Mouse (Mus musculus) forebrain, postnatal 0 days (tissue): ENCODE data around the gene Krt16. TPM values are rescaled to one million over a fixed set of nuclear protein-coding genes. Genes with fewer than 3 reads are reported as not detected.

Source experiments
- ATAC-seq: fragments of 200-750 bp; cut with Nextera tagmentation; 2 replicates; pipeline ENCODE4 v1.8.0; 2017; ENCODE audit warnings: mild to moderate bottlenecking, moderate library complexity
- DNase-seq: peaks from one replicate; pipeline ENCODE4 v3.0.0-alpha.2; 2015
- H3K27ac ChIP-seq: fragments of 300-500 bp; sonication (generic); 2 replicates; pipeline ENCODE4 v1.5.1; 2014; ENCODE audit warnings: low read depth, mild to moderate bottlenecking, antibody characterized with exemption, low read length, moderate library complexity, mixed read lengths
- H3K27me3 ChIP-seq: fragments of 300-500 bp; sonication (generic); 2 replicates; pipeline ENCODE4 v1.6.1; 2014; ENCODE audit warnings: mild to moderate bottlenecking, low read length, mixed read lengths; ENCODE audit not compliant: insufficient read depth
- H3K36me3 ChIP-seq: fragments of 300-500 bp; sonication (generic); 2 replicates; pipeline ENCODE4 v1.6.1; 2014; ENCODE audit warnings: mild to moderate bottlenecking, moderate library complexity; ENCODE audit not compliant: insufficient read depth
- H3K4me1 ChIP-seq: fragments of 300-500 bp; sonication (generic); 2 replicates; pipeline ENCODE4 v1.6.1; 2014; ENCODE audit warnings: antibody characterized with exemption; ENCODE audit not compliant: insufficient read depth
- H3K4me2 ChIP-seq: fragments of 300-500 bp; sonication (generic); 2 replicates; pipeline ENCODE4 v1.6.1; 2014; ENCODE audit warnings: low read depth, mild to moderate bottlenecking, moderate library complexity
- H3K4me3 ChIP-seq: fragments of 300-500 bp; sonication (generic); 2 replicates; pipeline ENCODE4 v1.5.1; 2014; ENCODE audit warnings: low read depth, low read length, mixed read lengths
- H3K9ac ChIP-seq: fragments of 300-500 bp; sonication (generic); 2 replicates; pipeline ENCODE4 v1.6.1; 2014; ENCODE audit warnings: mild to moderate bottlenecking
- H3K9me3 ChIP-seq: fragments of 300-500 bp; sonication (generic); 2 replicates; pipeline ENCODE4 v1.6.1; 2016; ENCODE audit warnings: low read length
- CTCF ChIP-seq: sonication (generic); IDR thresholded peaks from 2 replicates; pipeline ENCODE4 v1.5.1; 2016; ENCODE audit warnings: antibody characterized with exemption, control low read depth, low read depth
- WGBS: fragments of 180-500 bp; shearing (Covaris S2); extraction: QIAGEN DNeasy Blood & Tissue Kit; methylation state at CpG from one replicate; pipeline ENCODE4 v1.1.7; 2014; 5-methylcytosine and 5-hydroxymethylcytosine counted together
- polyA plus RNA-seq: library from polyadenylated mRNA; unstranded; fragments of >200 nt; fragmentation: Nextera tagmentation; extraction: Ambion mirVana; gene quantifications from 2 replicates; pipeline ENCODE4 v1.2.1, GENCODE M21; 2015
- total RNA-seq: library from RNA; depleted of rRNA; stranded (reverse); fragments of >200 nt; gene quantifications from 2 replicates; pipeline ENCODE4 v1.2.3, GENCODE M21; 2014

Gene Krt16
- total and polyA plus RNA-seq, 2 experiments from 2014 or later, result not detected

DNA sequence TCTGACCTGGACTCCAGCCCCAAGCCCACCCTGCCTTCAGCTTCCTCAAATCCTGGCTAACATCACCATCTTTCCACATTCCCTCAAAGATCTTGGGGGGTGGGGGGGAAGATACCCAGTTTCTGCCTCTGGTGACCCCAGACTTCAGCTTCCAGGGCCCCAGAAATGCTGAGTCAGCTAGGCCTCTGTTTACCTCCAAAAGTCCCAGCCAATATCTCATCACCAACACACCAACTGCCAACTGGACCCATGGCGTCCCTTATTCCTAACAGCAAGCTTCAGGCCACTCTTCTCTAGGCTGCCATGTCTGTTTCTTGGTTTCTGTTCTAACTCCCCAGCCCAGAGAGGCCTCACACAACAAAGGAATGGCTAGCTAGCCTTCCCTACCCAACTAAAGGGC lies 23.2 kb upstream of the Krt16 start:
- DNase-seq, result no peak
- TF ChIP-seq CTCF, result no peak
- H3K4me2 ChIP-seq, result no peak overlapping the region
- no peak overlapping the region for H3K27ac ChIP-seq
- no peak overlapping the region for H3K9ac ChIP-seq
- no peaks in the 10 kb centered on the region for H3K9me3 ChIP-seq
- H3K36me3 ChIP-seq, result no peaks in the 10 kb centered on the region
- no peak for ATAC-seq
- 91% methylated on average over 1 of the region's 1 CpGs for WGBS
- H3K27me3 ChIP-seq, result no peaks in the 10 kb centered on the region
- H3K4me3 ChIP-seq, result no peak overlapping the region
- H3K4me1 ChIP-seq, result no peaks in the 10 kb centered on the region

DNA sequence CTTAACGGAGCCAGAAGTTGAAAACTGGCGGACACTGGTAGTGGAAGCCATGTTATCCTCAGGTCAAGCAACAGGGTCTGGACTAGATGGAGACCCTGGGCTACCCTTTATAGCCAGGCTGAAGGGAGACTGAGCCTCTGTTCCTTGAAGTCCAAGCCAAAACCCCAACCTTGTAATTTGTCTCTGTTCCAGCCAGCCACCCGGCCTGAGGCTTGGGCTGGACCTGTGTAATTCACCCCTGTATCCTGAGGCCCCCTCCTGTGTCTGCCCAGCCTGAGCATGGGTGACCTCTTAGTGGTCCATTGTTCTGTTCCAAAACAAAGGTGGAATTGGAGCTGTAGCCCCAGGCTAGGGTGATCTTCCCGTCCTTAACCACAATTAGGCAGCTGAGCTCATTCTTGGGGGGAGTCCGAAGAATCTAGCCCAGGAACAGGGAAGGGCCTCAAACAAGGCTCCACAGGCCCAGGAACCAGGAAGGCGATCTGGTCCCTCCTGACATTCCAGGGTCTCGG lies 21.2 kb upstream of the Krt16 start, which contains the start of gene Krt42:
Gene Krt42 (minus strand): TSS at position 51 of the 512 bp plus-strand sequence.
- WGBS, result 84% methylated on average over 7 of the region's 7 CpGs
- no peaks in the 10 kb centered on the region for H3K9me3 ChIP-seq
- DNase-seq (no peak), ATAC-seq (no peak)
- H3K4me1 ChIP-seq, result no peaks in the 10 kb centered on the region
- H3K4me2 ChIP-seq, result no peak within 1 kb of the TSS
- H3K27ac ChIP-seq, result no peak within 1 kb of the TSS
- no peaks in the 10 kb centered on the region for H3K36me3 ChIP-seq
- TF ChIP-seq CTCF, result no peak
- no peak within 1 kb of the TSS for H3K9ac ChIP-seq
- H3K4me3 ChIP-seq, result no peak within 1 kb of the TSS
- H3K27me3 ChIP-seq, result no peaks in the 10 kb centered on the region

DNA sequence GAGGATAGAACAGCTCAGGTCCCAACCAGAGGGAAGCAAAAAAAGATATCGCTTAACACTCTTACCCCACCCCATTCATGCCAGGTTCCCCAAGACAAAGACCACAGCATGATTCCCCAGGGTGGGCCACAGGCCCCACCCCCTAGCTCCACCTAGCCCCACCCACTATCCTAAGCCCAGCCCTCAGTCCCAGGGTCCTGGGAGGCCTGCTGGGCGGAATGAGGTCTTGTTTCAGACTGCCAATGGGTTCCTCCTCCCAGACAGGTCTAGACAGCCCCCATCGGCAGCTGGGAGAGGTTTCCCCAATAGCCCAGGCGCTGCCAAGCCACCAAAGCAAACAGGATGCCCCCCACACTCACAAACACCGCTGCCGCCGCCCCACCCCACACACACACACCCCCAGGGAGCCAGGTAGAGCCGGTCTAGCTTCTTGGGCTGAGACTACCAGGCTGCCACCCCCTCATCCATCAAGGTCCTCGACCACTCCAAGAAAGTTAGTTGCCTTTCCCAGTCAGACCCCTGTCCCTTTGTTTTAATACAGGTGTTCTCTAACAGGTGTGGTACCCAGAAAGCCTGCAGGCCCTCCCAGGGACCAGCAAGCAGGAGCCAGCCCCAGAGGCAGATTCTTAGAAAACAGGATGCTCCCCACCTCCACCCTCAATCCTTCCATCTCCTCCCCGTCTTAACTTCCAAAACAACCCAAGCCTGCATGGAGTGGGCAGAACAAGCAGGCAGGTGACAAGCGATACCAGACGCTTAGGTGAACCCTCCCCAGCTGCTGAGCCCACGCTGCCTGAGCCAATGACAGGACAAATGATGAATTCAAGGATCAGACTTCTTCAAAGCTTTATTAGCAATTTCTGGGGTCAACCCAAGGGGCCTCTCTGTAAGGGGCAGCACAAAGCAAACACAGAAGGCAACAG lies 13.6 kb upstream of the Krt16 start:
- DNase-seq, result no peak
- Histone ChIP-seq H3K4me1 (no peaks in the 10 kb centered on the region), H3K4me3 (no peak overlapping the region), H3K4me2 (no peak overlapping the region), H3K9me3 (no peaks in the 10 kb centered on the region), H3K9ac (no peak overlapping the region), H3K36me3 (no peaks in the 10 kb centered on the region), H3K27me3 (no peaks in the 10 kb centered on the region), H3K27ac (no peak overlapping the region)
- TF ChIP-seq CTCF, result no peak
- 37% methylated on average over 13 of the region's 13 CpGs for WGBS
- no peak for ATAC-seq

DNA sequence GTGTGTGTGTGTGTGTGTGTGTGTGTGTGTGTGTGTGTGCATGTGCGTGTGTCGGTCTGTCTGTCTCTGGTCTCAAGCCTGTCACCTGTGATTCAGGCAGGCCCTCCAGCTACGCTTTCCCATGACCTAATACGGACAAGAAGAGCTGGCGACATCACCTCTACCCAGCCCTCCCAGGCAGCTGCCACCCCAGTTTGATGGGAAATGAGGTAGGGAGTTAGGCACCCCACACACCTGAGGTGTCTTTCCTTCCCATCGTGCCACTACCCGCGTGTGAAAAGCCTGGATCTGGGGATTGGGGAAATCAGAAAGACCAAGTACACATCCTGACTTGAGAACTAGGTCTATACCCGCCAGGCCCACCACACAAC lies 12.5 kb upstream of the Krt16 start:
- H3K27me3 ChIP-seq, result no peaks in the 10 kb centered on the region
- no peaks in the 10 kb centered on the region for H3K9me3 ChIP-seq
- H3K27ac ChIP-seq, result no peak overlapping the region
- H3K4me2 ChIP-seq, result no peak overlapping the region
- ATAC-seq, result no peak
- H3K4me3 ChIP-seq, result no peak overlapping the region
- no peak for DNase-seq
- 77% methylated on average over 9 of the region's 9 CpGs for WGBS
- H3K9ac ChIP-seq, result no peak overlapping the region
- no peaks in the 10 kb centered on the region for H3K36me3 ChIP-seq
- no peaks in the 10 kb centered on the region for H3K4me1 ChIP-seq
- no peak for TF ChIP-seq CTCF

DNA sequence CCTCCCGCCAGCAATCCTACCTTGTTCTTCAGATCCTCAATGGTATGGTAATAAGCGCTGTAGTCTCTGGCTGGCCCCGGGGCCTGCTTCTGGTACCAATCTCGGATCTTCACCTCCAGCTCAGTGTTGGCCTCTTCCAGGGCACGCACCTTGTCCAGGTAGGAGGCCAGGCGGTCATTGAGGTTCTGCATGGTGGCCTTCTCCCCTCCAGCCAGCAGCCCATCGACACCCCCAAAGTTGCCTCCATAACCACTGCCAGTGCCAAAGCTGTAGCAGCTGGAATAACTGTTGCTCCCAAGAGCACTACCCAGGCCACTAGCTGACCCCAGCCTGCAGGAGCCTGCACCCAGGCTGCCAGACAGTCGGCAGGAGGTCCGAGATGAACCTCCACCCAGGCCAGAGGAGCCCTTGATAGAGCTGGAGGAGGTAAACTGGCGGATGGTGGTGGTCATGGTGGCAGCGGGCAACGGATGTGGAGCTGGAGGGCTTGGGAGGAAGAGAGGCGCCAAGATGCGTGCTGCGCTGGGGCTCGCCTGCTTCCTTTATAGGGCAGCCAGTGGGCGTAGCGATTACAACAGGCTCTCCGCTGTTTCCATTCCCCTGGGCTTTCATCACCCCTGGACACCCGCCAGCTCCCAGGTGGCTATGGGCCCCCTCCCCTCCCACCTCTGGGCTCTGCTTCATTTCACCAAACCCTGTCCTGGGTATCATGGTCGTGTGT lies 12.0 kb upstream of the Krt16 start, which contains the start of gene Krt17:
Gene Krt17 (minus strand): TSS at position 516 of the 721 bp plus-strand sequence.
- H3K27ac ChIP-seq, result no peak within 1 kb of the TSS
- ATAC-seq, result no peak
- no peak within 1 kb of the TSS for H3K4me2 ChIP-seq
- 71% methylated on average over 21 of the region's 21 CpGs for WGBS
- no peak within 1 kb of the TSS for H3K4me3 ChIP-seq
- no peaks in the 10 kb centered on the region for H3K9me3 ChIP-seq
- no peaks in the 10 kb centered on the region for H3K4me1 ChIP-seq
- H3K27me3 ChIP-seq, result no peaks in the 10 kb centered on the region
- H3K9ac ChIP-seq, result no peak within 1 kb of the TSS
- H3K36me3 ChIP-seq, result no peaks in the 10 kb centered on the region
- TF ChIP-seq CTCF, result no peak
- no peak for DNase-seq

DNA sequence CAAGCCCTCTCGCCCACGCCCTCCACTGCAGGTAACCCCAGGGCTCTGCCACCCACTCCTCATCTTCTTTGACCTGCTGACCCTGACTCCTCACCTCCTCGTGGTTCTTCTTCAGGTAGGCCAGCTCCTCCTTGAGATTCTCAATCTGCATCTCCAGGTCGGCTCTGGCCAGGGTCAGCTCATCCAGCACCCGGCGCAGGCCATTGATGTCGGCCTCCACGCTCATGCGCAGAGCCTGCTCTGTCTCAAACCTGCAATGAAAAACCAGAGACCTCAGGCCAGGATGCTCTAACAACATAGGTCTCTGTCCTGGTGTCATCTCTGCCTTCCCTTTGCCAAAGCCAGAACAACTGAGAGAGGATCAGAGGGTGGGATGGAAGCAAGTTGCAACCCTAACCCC lies 10.4 kb upstream of the Krt16 start:
- no peak for ATAC-seq
- Histone ChIP-seq H3K4me1 (no peaks in the 10 kb centered on the region), H3K27me3 (no peaks in the 10 kb centered on the region), H3K4me2 (no peak overlapping the region), H3K36me3 (no peaks in the 10 kb centered on the region), H3K4me3 (no peak overlapping the region), H3K9ac (no peak overlapping the region), H3K9me3 (no peaks in the 10 kb centered on the region), H3K27ac (no peak overlapping the region)
- no peak for DNase-seq
- 93% methylated on average over 9 of the region's 9 CpGs for WGBS
- no peak for TF ChIP-seq CTCF

DNA sequence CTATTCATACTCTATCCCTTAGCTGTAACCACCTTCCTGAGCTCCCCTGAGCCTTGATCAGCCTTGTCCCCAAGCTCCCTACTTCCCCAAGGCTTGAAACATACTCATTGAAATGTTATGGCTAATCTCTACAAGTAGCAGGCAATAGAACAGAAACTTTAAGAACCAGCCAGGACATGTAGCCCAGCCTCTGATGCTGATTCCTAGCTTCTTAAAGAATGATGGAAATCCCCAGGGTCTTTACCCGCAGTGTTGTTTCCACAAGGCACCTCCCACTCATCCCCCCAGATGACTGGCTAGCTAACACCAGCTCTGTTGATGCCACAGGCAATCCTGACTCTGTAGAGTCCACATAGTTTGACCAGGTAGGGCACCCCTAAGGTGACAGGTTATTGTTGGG lies 9.3 kb upstream of the Krt16 start:
- H3K9ac ChIP-seq, result no peak overlapping the region

More for the DNA sequence above, 9.3 kb upstream of the Krt16 start:
- no peak for DNase-seq
- no peak overlapping the region for H3K27ac ChIP-seq
- H3K36me3 ChIP-seq, result no peaks in the 10 kb centered on the region
- no peak overlapping the region for H3K4me3 ChIP-seq
- no peak for ATAC-seq
- no peak overlapping the region for H3K4me2 ChIP-seq
- no peak for TF ChIP-seq CTCF
- no peaks in the 10 kb centered on the region for H3K4me1 ChIP-seq
- H3K27me3 ChIP-seq, result no peaks in the 10 kb centered on the region
- no peaks in the 10 kb centered on the region for H3K9me3 ChIP-seq
- 93% methylated on average over 1 of the region's 1 CpGs for WGBS
